Mouse (Mus musculus) limb, embryonic 14.5 days (tissue): ENCODE results near the gene Slc16a4. TPM values are rescaled to one million over a fixed set of nuclear protein-coding genes. Genes with fewer than 3 reads are reported as not detected.

Source experiments
- ATAC-seq: fragments of 200-750 bp; cut with Nextera tagmentation; 2 replicates; pipeline ENCODE4 v1.8.0; 2017; ENCODE audit warnings: low read depth, moderate number of reproducible peaks, moderate TSS enrichment; ENCODE audit not compliant: low FRiP score
- DNase-seq: peaks from one replicate; pipeline ENCODE4 v3.0.0-alpha.2; 2015; ENCODE audit warnings: low spot score
- H3K27ac ChIP-seq: fragments of 300-500 bp; sonication (generic); replicated peaks from 2 replicates; pipeline ENCODE4 v1.5.1; 2014; ENCODE audit warnings: low read depth, mild to moderate bottlenecking, low read length, moderate library complexity, mixed read lengths
- H3K27me3 ChIP-seq: fragments of 300-500 bp; sonication (generic); 2 replicates; pipeline ENCODE4 v1.6.1; 2014; ENCODE audit warnings: low read length, mixed read lengths; ENCODE audit not compliant: control insufficient read depth, insufficient read depth
- H3K36me3 ChIP-seq: fragments of 300-500 bp; sonication (generic); 2 replicates; pipeline ENCODE4 v1.6.1; 2014; ENCODE audit warnings: mild to moderate bottlenecking, low read length, moderate library complexity, mixed read lengths; ENCODE audit not compliant: control insufficient read depth, insufficient read depth
- H3K4me1 ChIP-seq: fragments of 300-500 bp; sonication (generic); 2 replicates; pipeline ENCODE4 v1.6.1; 2014; ENCODE audit warnings: antibody characterized with exemption, low read length, mixed read lengths; ENCODE audit not compliant: control insufficient read depth, insufficient read depth
- H3K4me2 ChIP-seq: fragments of 300-500 bp; sonication (generic); replicated peaks from 2 replicates; pipeline ENCODE4 v1.6.1; 2014; ENCODE audit warnings: low read depth, mild to moderate bottlenecking, low read length, moderate library complexity; ENCODE audit not compliant: severe bottlenecking
- H3K4me3 ChIP-seq: fragments of 300-500 bp; sonication (generic); replicated peaks from 2 replicates; pipeline ENCODE4 v1.5.1; 2014; ENCODE audit warnings: low read length
- H3K9ac ChIP-seq: fragments of 300-500 bp; sonication (generic); 2 replicates; pipeline ENCODE4 v1.6.1; 2014; ENCODE audit warnings: mild to moderate bottlenecking, low read depth, low read length, moderate library complexity; ENCODE audit not compliant: severe bottlenecking
- H3K9me3 ChIP-seq: fragments of 300-500 bp; sonication (generic); 2 replicates; pipeline ENCODE4 v1.6.1; 2016; ENCODE audit warnings: low read length; ENCODE audit not compliant: control insufficient read depth
- POLR2A ChIP-seq: fragments of 200-500 bp; IDR thresholded peaks from 2 replicates; pipeline ENCODE4 v1.8.0; 2012; ENCODE audit warnings: inconsistent platforms, mild to moderate bottlenecking, moderate library complexity, borderline replicate concordance; ENCODE audit not compliant: insufficient read depth, insufficient read length; ENCODE audit errors: extremely low read depth
- WGBS: fragments of 180-500 bp; shearing (Covaris S2); extraction: QIAGEN DNeasy Blood & Tissue Kit; methylation state at CpG from one replicate; pipeline ENCODE4 v1.1.7; 2014; 5-methylcytosine and 5-hydroxymethylcytosine counted together
- polyA plus RNA-seq, 2 experiments: library from polyadenylated mRNA; depleted of rRNA in 1 of 2; stranded (reverse) in 1 of 2; unstranded in 1 of 2; fragments of >200 nt; fragmentation: Nextera tagmentation in 1 of 2; extraction: Ambion mirVana in 1 of 2; gene quantifications; 2 replicates each; pipeline versions ENCODE4 v1.2.1 to v1.2.3; 2012 to 2014

Gene Slc16a4
- polyA plus RNA-seq, 2 experiments, result 4.1 to 8.0 TPM

- Histone ChIP-seq H3K36me3 (peaks cover 18% of the 10 kb centered on the region), H3K4me1 (peaks cover 21% of the 10 kb centered on the region), H3K27me3 (no peaks in the 10 kb centered on the region), H3K9me3 (no peaks in the 10 kb centered on the region), H3K9ac (peak overlapping the region; percentile 87), H3K27ac (peak overlapping the region; percentile 96), H3K4me3 (peak overlapping the region; percentile 98), H3K4me2 (peak overlapping the region; percentile 79)
- TF ChIP-seq POLR2A, result no peak
- 14% methylated on average over 12 of the region's 12 CpGs for WGBS
- no peak for ATAC-seq
- no peak for DNase-seq
Measured at GRCm38 (mm10) chr3:107334202-107334934, 43.3 kb downstream of the Slc16a4 start.

- Histone ChIP-seq H3K27ac (no peak overlapping the region), H3K4me1 (no peaks in the 10 kb centered on the region), H3K36me3 (no peaks in the 10 kb centered on the region), H3K9ac (no peak overlapping the region), H3K9me3 (no peaks in the 10 kb centered on the region), H3K27me3 (no peaks in the 10 kb centered on the region), H3K4me3 (no peak overlapping the region), H3K4me2 (no peak overlapping the region)
- no peak for DNase-seq
- WGBS, result 38% methylated on average over 3 of the region's 3 CpGs
- no peak for TF ChIP-seq POLR2A
- no peak for ATAC-seq
Measured at GRCm38 (mm10) chr3:107343971-107344370, 52.9 kb downstream of the Slc16a4 start.

GRCm38 (mm10) chr3:107345033-107345725 is 54.1 kb downstream of the Slc16a4 start:
- TF ChIP-seq POLR2A, result no peak
- no peak overlapping the region for H3K4me2 ChIP-seq
- WGBS, result 9% methylated on average over 3 of the region's 3 CpGs
- H3K36me3 ChIP-seq, result no peaks in the 10 kb centered on the region
- DNase-seq (no peak), ATAC-seq (no peak)
- no peak overlapping the region for H3K4me3 ChIP-seq
- H3K9ac ChIP-seq, result no peak overlapping the region
- H3K4me1 ChIP-seq, result no peaks in the 10 kb centered on the region
- no peak overlapping the region for H3K27ac ChIP-seq
- no peaks in the 10 kb centered on the region for H3K9me3 ChIP-seq
- H3K27me3 ChIP-seq, result no peaks in the 10 kb centered on the region

GRCm38 (mm10) chr3:107349006-107349405 is 58.0 kb downstream of the Slc16a4 start:
- 80% methylated on average over 3 of the region's 3 CpGs for WGBS
- DNase-seq, result no peak

GRCm38 (mm10) chr3:107351706-107352105 is 60.7 kb downstream of the Slc16a4 start:
- Histone ChIP-seq H3K27me3 (no peaks in the 10 kb centered on the region), H3K4me2 (no peak overlapping the region), H3K9ac (no peak overlapping the region), H3K27ac (no peak overlapping the region), H3K9me3 (no peaks in the 10 kb centered on the region), H3K4me3 (no peak overlapping the region), H3K36me3 (no peaks in the 10 kb centered on the region), H3K4me1 (peaks cover under 1% of the 10 kb centered on the region)
- TF ChIP-seq POLR2A, result no peak
- no peak for ATAC-seq
- DNase-seq, result no peak
- 27% methylated on average over 3 of the region's 3 CpGs for WGBS

More at GRCm38 (mm10) chr3:107349006-107349405, 58.0 kb downstream of the Slc16a4 start:
- Histone ChIP-seq H3K9ac (no peak overlapping the region), H3K27ac (no peak overlapping the region), H3K36me3 (no peaks in the 10 kb centered on the region), H3K4me1 (no peaks in the 10 kb centered on the region), H3K27me3 (no peaks in the 10 kb centered on the region), H3K4me3 (no peak overlapping the region), H3K4me2 (no peak overlapping the region), H3K9me3 (no peaks in the 10 kb centered on the region)
- TF ChIP-seq POLR2A, result no peak
- ATAC-seq, result no peak
